Mouse (Mus musculus) E14TG2a.4 (cell line): Measurements from ENCODE around the gene Pcdh9.

ENCODE experiments used
- H3K27me3 ChIP-seq: 2 replicates; pipeline ENCODE4 v1.6.1; 2014; ENCODE audit warnings: low read length, control low read depth; ENCODE audit not compliant: insufficient read depth
- H3K36me3 ChIP-seq: 2 replicates; pipeline ENCODE4 v1.6.1; 2014; ENCODE audit warnings: low read length, control low read depth; ENCODE audit not compliant: insufficient read depth
- H3K4me1 ChIP-seq: replicated peaks from 2 replicates; pipeline ENCODE4 v1.6.1; 2014; ENCODE audit warnings: low read depth, low read length, control low read depth
- H3K4me3 ChIP-seq: replicated peaks from 2 replicates; pipeline ENCODE4 v1.5.1; 2014; ENCODE audit warnings: mild to moderate bottlenecking, low read length
- H3K9me3 ChIP-seq: 2 replicates; pipeline ENCODE4 v1.6.1; 2014; ENCODE audit warnings: low read length, control low read depth
- CTCF ChIP-seq: conservative IDR thresholded peaks from 2 replicates; pipeline ENCODE4 v1.5.1; 2014; ENCODE audit warnings: low read length
- NANOG ChIP-seq: IDR thresholded peaks from 2 replicates; pipeline ENCODE4 v1.6.1; 2014; ENCODE audit warnings: borderline replicate concordance, low read length, mixed read lengths
- POU5F1 ChIP-seq: IDR thresholded peaks from 2 replicates; pipeline ENCODE4 v1.6.1; 2014; ENCODE audit warnings: low read length, borderline replicate concordance

Gene Pcdh9

DNA sequence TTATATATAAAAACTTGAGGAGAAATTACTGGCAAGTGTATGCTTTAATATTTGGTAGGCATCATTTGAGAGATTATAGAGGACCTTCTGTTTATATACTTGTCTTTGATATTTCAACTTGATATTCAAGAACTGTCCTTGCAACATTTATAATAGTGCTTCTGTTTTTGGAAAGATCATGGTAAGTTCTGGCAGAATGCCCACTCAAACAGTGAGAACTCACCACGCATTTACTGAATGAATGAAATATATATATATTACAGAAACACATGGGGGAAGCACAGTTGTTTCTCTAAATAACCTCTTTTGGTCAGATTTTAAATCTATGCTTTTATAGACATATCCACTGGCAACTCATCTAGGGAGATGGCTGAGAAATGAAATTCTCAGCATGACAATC, 164.7 kb downstream of the Pcdh9 start:
- H3K9me3 ChIP-seq: no peaks in the 10 kb centered on the region
- no peaks in the 10 kb centered on the region for H3K4me1 ChIP-seq
- TF ChIP-seq NANOG (no peak), POU5F1 (no peak), CTCF (no peak)
- no peaks in the 10 kb centered on the region for H3K27me3 ChIP-seq
- H3K36me3 ChIP-seq: no peaks in the 10 kb centered on the region
- no peak overlapping the region for H3K4me3 ChIP-seq

- Histone ChIP-seq H3K4me3 (no peak overlapping the region), H3K4me1 (no peaks in the 10 kb centered on the region; the same call in 1 of the 2 replicates), H3K9me3 (no peaks in the 10 kb centered on the region), H3K27me3 (no peaks in the 10 kb centered on the region), H3K36me3 (no peaks in the 10 kb centered on the region)
- TF ChIP-seq POU5F1: no peak
- TF ChIP-seq NANOG: no peak
- TF ChIP-seq CTCF: no peak
Measured at GRCm38 (mm10) chr14:93719208-93719607, 171.3 kb downstream of the Pcdh9 start.

DNA sequence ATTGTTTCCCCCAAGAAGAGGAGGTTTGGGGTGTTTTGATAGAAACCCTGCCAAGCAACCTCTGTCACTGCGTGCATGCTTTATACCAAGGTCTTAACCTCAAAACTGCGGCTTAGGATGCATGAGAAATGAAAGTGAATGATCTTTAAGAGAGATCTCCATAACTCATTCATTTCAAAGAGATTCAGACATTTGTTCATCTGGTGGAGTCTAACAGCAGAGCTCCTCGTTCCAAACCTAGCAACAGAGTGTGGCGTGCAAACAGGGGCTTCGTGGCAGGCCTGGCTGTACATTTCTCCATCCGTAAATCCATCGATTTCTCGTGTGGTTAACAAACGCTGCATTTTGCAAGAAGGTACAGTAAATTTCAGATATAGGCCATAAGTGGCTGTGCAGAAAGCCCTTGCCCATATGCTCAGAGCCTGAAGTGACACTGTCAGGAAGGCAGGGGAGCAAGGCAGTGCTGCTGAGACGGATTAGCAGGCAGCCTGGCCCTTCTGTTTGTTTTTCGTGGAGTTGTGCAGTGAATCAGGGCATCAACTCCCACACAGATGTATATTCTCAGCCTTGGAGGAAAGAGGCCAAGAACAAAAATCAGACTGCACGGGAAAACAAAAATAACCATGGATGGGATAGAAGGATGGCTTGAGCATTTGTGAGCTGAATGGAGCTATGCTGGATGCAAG, 177.1 kb downstream of the Pcdh9 start:
- Histone ChIP-seq H3K27me3 (no peaks in the 10 kb centered on the region), H3K36me3 (no peaks in the 10 kb centered on the region), H3K9me3 (no peaks in the 10 kb centered on the region), H3K4me1 (no peaks in the 10 kb centered on the region; the same call in 1 of the 2 replicates), H3K4me3 (no peak overlapping the region)
- TF ChIP-seq CTCF (no peak), POU5F1 (no peak), NANOG (no peak)

DNA sequence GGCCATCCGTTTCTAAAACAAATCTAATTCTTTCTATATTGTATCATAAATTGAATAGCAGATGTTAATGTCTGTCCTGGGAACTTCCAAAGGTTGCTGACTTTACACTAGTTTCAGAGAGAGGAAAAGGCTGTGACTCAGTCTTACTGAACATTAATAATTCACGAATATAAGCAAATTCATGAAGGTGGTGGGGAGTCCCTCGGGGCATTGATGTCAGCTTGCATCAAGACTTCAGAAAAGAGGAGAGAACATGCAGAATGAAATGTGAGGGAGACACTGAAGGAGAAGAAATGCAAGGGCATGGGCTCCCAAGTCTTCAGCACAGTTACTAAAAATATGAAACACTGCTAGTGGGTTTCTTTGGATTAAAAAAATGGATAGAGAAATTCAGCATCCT, 181.8 kb downstream of the Pcdh9 start:
- Histone ChIP-seq H3K27me3 (no peaks in the 10 kb centered on the region), H3K4me3 (no peak overlapping the region), H3K9me3 (no peaks in the 10 kb centered on the region), H3K4me1 (no peaks in the 10 kb centered on the region), H3K36me3 (no peaks in the 10 kb centered on the region)
- TF ChIP-seq POU5F1: no peak
- TF ChIP-seq CTCF: no peak
- no peak for TF ChIP-seq NANOG

- Histone ChIP-seq H3K4me3 (no peak overlapping the region), H3K27me3 (no peaks in the 10 kb centered on the region), H3K36me3 (no peaks in the 10 kb centered on the region), H3K4me1 (no peaks in the 10 kb centered on the region), H3K9me3 (no peaks in the 10 kb centered on the region)
- TF ChIP-seq POU5F1 (no peak), CTCF (no peak), NANOG (no peak)
Measured at GRCm38 (mm10) chr14:93701385-93702101, 188.9 kb downstream of the Pcdh9 start.

DNA sequence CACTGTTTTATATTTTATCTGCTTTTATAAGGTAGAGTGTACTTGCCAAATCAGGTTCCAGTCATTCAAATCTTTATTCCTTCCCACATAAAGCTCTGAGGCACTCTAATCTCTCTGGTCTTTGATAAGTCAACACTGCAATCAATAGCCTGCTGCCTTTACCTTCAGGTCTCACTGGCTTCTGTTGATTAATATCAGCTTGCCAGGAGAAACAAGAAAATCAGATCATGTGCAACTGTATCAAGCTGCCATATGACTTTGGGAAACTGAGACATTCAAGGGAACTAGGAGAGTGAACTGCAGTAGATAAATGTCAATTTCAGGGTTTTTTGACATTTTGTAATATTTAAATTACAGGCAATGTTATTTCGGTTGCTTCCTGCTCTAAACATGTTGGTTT, 189.6 kb downstream of the Pcdh9 start:
- TF ChIP-seq CTCF (no peak), NANOG (no peak), POU5F1 (no peak)
- Histone ChIP-seq H3K36me3 (no peaks in the 10 kb centered on the region), H3K4me1 (no peaks in the 10 kb centered on the region), H3K27me3 (no peaks in the 10 kb centered on the region), H3K9me3 (no peaks in the 10 kb centered on the region), H3K4me3 (no peak overlapping the region)

GRCm38 (mm10) chr14:93684641-93685040, 205.8 kb downstream of the Pcdh9 start:
- H3K27me3 ChIP-seq: no peaks in the 10 kb centered on the region
- H3K4me3 ChIP-seq: no peak overlapping the region
- 0 out of 2 replicates have a peak, but pooled peaks cover 6% of the 10 kb centered on the region for H3K9me3 ChIP-seq
- TF ChIP-seq NANOG (no peak), CTCF (no peak), POU5F1 (no peak)
- H3K4me1 ChIP-seq: no peaks in the 10 kb centered on the region
- H3K36me3 ChIP-seq: no peaks in the 10 kb centered on the region

- Histone ChIP-seq H3K36me3 (no peaks in the 10 kb centered on the region), H3K4me3 (no peak overlapping the region), H3K27me3 (no peaks in the 10 kb centered on the region), H3K4me1 (no peaks in the 10 kb centered on the region), H3K9me3 (0 out of 2 replicates have a peak, but pooled peaks cover 6% of the 10 kb centered on the region)
- TF ChIP-seq NANOG (no peak), POU5F1 (no peak), CTCF (no peak)
Measured at GRCm38 (mm10) chr14:93675273-93676068, 215.0 kb downstream of the Pcdh9 start.
